Mouse (Mus musculus): ENCODE results near the gene Txnrd1.

GRCm38 (mm10) chr10:82835898-82836297 is 2.1 kb downstream of the Txnrd1 start:
- no peak for TF ChIP-seq CTCF (conservative IDR thresholded peaks at IDR 0.05; ENCODE audit: low read length)
- no peak for TF ChIP-seq POU5F1 (IDR thresholded peaks at IDR 0.05; ENCODE audit: borderline replicate concordance, low read length)
